Comparison of ENCODE assay signal across 20 mouse cellular contexts in genomic region chr12:24627215-24627614, GRCm38 (mm10). TPM values are rescaled to one million over a fixed set of nuclear protein-coding genes. Genes with fewer than 3 reads are reported as not detected.
DNase-seq lines count a peak whose midpoint lies in the region; ATAC-seq and TF ChIP-seq lines count a peak whose summit lies in the region.
"Had no signal": no experiment of that assay in that cellular context is flagged by ENCODE, and none has a peak within 500 bp of the region (broad histone marks: within the 10 kb centered on the region; RNA-seq: fewer than 3 reads in every experiment).

No protein-coding gene starts in this region.

- no peak; the same call in 1 of the 2 replicates for TF ChIP-seq CTCF in kidney, adult 2 months (conservative IDR thresholded peaks at IDR 0.05; ENCODE audit: insufficient read depth, insufficient read length, low read depth, low read length)

- WGBS in kidney, adult 2 months: 36% methylated on average over 3 of the region's 3 CpGs
- 78% methylated on average over 3 of the region's 3 CpGs for WGBS in kidney, embryonic 15.5 days
- 47% methylated on average over 3 of the region's 3 CpGs for WGBS in midbrain, embryonic 16.5 days

- peaks cover 14% of the 10 kb centered on the region; the same call in 1 of the 2 replicates for H3K4me1 ChIP-seq in kidney, adult 2 months (ENCODE audit: control insufficient read depth, insufficient read depth, low read length)
- H3K4me1 ChIP-seq in kidney, embryonic 15.5 days: no peaks in the 10 kb centered on the region
- H3K4me1 ChIP-seq in midbrain, embryonic 16.5 days (ENCODE audit: control insufficient read depth, insufficient read depth, low read length): peaks cover 7% of the 10 kb centered on the region; the same call in 1 of the 2 replicates
- H3K4me1 ChIP-seq: embryonic facial prominence, embryonic 15.5 days had no signal

- no peak for TF ChIP-seq POLR2A in kidney, adult 2 months (IDR thresholded peaks at IDR 0.05; ENCODE audit: low read depth, low read length)

- no peaks in the 10 kb centered on the region for H3K27me3 ChIP-seq in kidney, adult 2 months (replicated peaks; ENCODE audit: control insufficient read depth, insufficient read depth, low read length)
- H3K27me3 ChIP-seq in kidney, embryonic 15.5 days: no peaks in the 10 kb centered on the region
- no peaks in the 10 kb centered on the region for H3K27me3 ChIP-seq in midbrain, embryonic 16.5 days (ENCODE audit: control insufficient read depth, insufficient read depth, low read depth, low read length)
- H3K27me3 ChIP-seq: embryonic facial prominence, embryonic 15.5 days; liver, embryonic 15.5 days; neural tube, embryonic 12.5 days; Patski had no signal

- intact Hi-C loops in heart, postnatal 36 days (cut with DNase I): no loop called here
- intact Hi-C loops in heart, postnatal 10 days (cut with DNase I): no loop called here

- H3K36me3 ChIP-seq in kidney, adult 2 months (ENCODE audit: control insufficient read depth, insufficient read depth, low read length): no peaks in the 10 kb centered on the region
- no peaks in the 10 kb centered on the region for H3K36me3 ChIP-seq in kidney, embryonic 15.5 days
- H3K36me3 ChIP-seq in midbrain, embryonic 16.5 days (ENCODE audit: control insufficient read depth, insufficient read depth, low read length): no peaks in the 10 kb centered on the region
- H3K36me3 ChIP-seq: embryonic facial prominence, embryonic 15.5 days; limb, embryonic 10.5 days; liver, embryonic 15.5 days; neural tube, embryonic 12.5 days had no signal

- H3K4me3 ChIP-seq in kidney, adult 2 months (ENCODE audit: insufficient read depth, low read depth, low read length): no peak overlapping the region
- H3K4me3 ChIP-seq in kidney, embryonic 15.5 days (replicated peaks): no peak overlapping the region
- H3K4me3 ChIP-seq in midbrain, embryonic 16.5 days (ENCODE audit: low read depth, low read length): no peak overlapping the region
- H3K4me3 ChIP-seq: embryonic facial prominence, embryonic 15.5 days; limb, embryonic 10.5 days; liver, embryonic 15.5 days; neural tube, embryonic 12.5 days had no signal

- peak; percentile 95 for DNase-seq in heart, adult 11 months
- no peak for DNase-seq in heart, postnatal 36 days
- peak; percentile 48 for DNase-seq in kidney, adult 2 months
- peak; percentile 43 to 50 for DNase-seq in heart, postnatal 10 days
- peak; percentile 11 to 68 for DNase-seq in kidney, postnatal 25 days
- no peak for DNase-seq in layer of hippocampus, adult 11-12 months (ENCODE audit: low spot score)
- DNase-seq: cerebellum, postnatal 14 days; embryo, embryonic 11 days; lung, postnatal 36 days; spleen, adult 18-20 months had no signal

- H3K4me2 ChIP-seq in kidney, embryonic 15.5 days: no peak overlapping the region
- no peak overlapping the region for H3K4me2 ChIP-seq in midbrain, embryonic 16.5 days (ENCODE audit: low read length)
- H3K4me2 ChIP-seq: embryonic facial prominence, embryonic 15.5 days; liver, embryonic 15.5 days; neural tube, embryonic 12.5 days had no signal

- H3K27ac ChIP-seq in kidney, adult 2 months (ENCODE audit: insufficient read depth, low read depth, low read length): peak overlapping the region; percentile 34
- no peak overlapping the region for H3K27ac ChIP-seq in kidney, embryonic 15.5 days
- H3K27ac ChIP-seq in midbrain, embryonic 16.5 days (ENCODE audit: low read length): no peak overlapping the region
- H3K27ac ChIP-seq: embryonic facial prominence, embryonic 15.5 days; limb, embryonic 10.5 days; liver, embryonic 15.5 days; neural tube, embryonic 12.5 days had no signal

- no peak for ATAC-seq in kidney, embryonic 15.5 days (replicated peaks; ENCODE audit: low FRiP score)
- no peak for ATAC-seq in midbrain, embryonic 16.5 days
- ATAC-seq: activated CD4-positive, CD25-positive, alpha-beta regulatory T cell, adult 4 months; Patski had no signal

- no peaks in the 10 kb centered on the region for H3K9me3 ChIP-seq in kidney, embryonic 15.5 days (replicated peaks)
- no peaks in the 10 kb centered on the region for H3K9me3 ChIP-seq in midbrain, embryonic 16.5 days (replicated peaks; ENCODE audit: control insufficient read depth, low read length, poor library complexity, severe bottlenecking)
- H3K9me3 ChIP-seq: embryonic facial prominence, embryonic 15.5 days; limb, embryonic 10.5 days; liver, embryonic 15.5 days; neural tube, embryonic 12.5 days had no signal

- H3K9ac ChIP-seq in kidney, embryonic 15.5 days: no peak overlapping the region
- no peak overlapping the region for H3K9ac ChIP-seq in midbrain, embryonic 16.5 days (ENCODE audit: low read depth, low read length)
- H3K9ac ChIP-seq: embryonic facial prominence, embryonic 15.5 days; liver, embryonic 15.5 days; neural tube, embryonic 12.5 days had no signal

RNA-seq across cellular contexts. Expression of gene Klf11, which starts 23.9 kb away (rescaled TPM):
- 10 to 100 TPM; 10.9 to 16.4 TPM for total RNA-seq in heart, postnatal 36 days (2021)
- 8.4 and 8.5 TPM in 2 replicates for polyA plus RNA-seq in kidney, adult 2 months (2012; rRNA removed)
- polyA plus RNA-seq in kidney, embryonic 15.5 days (2015; fragmentation: Nextera tagmentation; extraction: Ambion mirVana): 12.4 and 13.2 TPM in 2 replicates
- total RNA-seq in heart, postnatal 10 days (2021): 10 to 100 TPM; 25.5 to 37.3 TPM
- 21.4 and 22.6 TPM in 2 replicates for polyA plus RNA-seq in midbrain, embryonic 16.5 days (2015; fragmentation: Nextera tagmentation; extraction: Ambion mirVana)

RNA-seq across cellular contexts. Expression of gene Cys1, which starts 54.4 kb away (rescaled TPM):
- 1 to 10 TPM; 5.5 to 6.5 TPM for total RNA-seq in heart, postnatal 36 days (2021)
- polyA plus RNA-seq in kidney, adult 2 months (2012; rRNA removed): 71.1 and 93.2 TPM in 2 replicates
- polyA plus RNA-seq in kidney, embryonic 15.5 days (2015; fragmentation: Nextera tagmentation; extraction: Ambion mirVana): 10.8 and 11.9 TPM in 2 replicates
- total RNA-seq in heart, postnatal 10 days (2021): 1 to 10 TPM; 5.1 to 5.9 TPM
- polyA plus RNA-seq in midbrain, embryonic 16.5 days (2015; fragmentation: Nextera tagmentation; extraction: Ambion mirVana): 1.6 and 1.8 TPM in 2 replicates
- total RNA-seq: hematopoietic stem cell, adult 5-6 weeks; monocyte, adult 5-6 weeks had no signal

RNA-seq across cellular contexts. Expression of gene Grhl1, which starts 55.1 kb away (rescaled TPM):
- total RNA-seq in heart, postnatal 36 days (2021): under 1 TPM; 0.51 to 0.61 TPM
- polyA plus RNA-seq in kidney, adult 2 months (2012; rRNA removed): 0.67 and 0.72 TPM in 2 replicates
- 1.8 and 1.9 TPM in 2 replicates for polyA plus RNA-seq in kidney, embryonic 15.5 days (2015; fragmentation: Nextera tagmentation; extraction: Ambion mirVana)
- under 1 TPM; 0.22 to 0.65 TPM for total RNA-seq in heart, postnatal 10 days (2021)
- 1.2 and 1.7 TPM in 2 replicates for polyA plus RNA-seq in midbrain, embryonic 16.5 days (2015; fragmentation: Nextera tagmentation; extraction: Ambion mirVana)

Comparison
In these comparisons a context has a peak if more than half of its experiments do, and no peak if none do; other contexts are left out.
1. DNase-seq: peak in heart, adult 11 months (single experiment), kidney, adult 2 months (single experiment), heart, postnatal 10 days (2 of 2) and kidney, postnatal 25 days (2 of 2); none in heart, postnatal 36 days (0 of 2) and layer of hippocampus, adult 11-12 months (single experiment).